12 mouse cellular contexts compared by ENCODE assay signal in genomic region chr1:153037353-153038345, GRCm38 (mm10).
DNase-seq lines count a peak whose midpoint lies in the region; ATAC-seq lines count a peak whose summit lies in the region.
"Had no signal": no experiment of that assay in that cellular context is flagged by ENCODE, and none has a peak within 500 bp of the region (broad histone marks: within the 10 kb centered on the region; RNA-seq: fewer than 3 reads in every experiment).

No protein-coding gene starts in this region.

- no peak overlapping the region for H3K4me3 ChIP-seq in forebrain, embryonic 12.5 days (replicated peaks)
- H3K4me3 ChIP-seq in intestine, embryonic 16.5 days (ENCODE audit: low read length) = no peak overlapping the region
- H3K4me3 ChIP-seq in stomach, embryonic 16.5 days (replicated peaks; ENCODE audit: low read length) = no peak overlapping the region
- H3K4me3 ChIP-seq: heart, adult 2 months had no signal

- WGBS in forebrain, embryonic 12.5 days = 55% methylated on average over 10 of the region's 10 CpGs
- 72% methylated on average over 10 of the region's 10 CpGs for WGBS in intestine, embryonic 16.5 days
- WGBS in stomach, embryonic 16.5 days = 67% methylated on average over 10 of the region's 10 CpGs

- intact Hi-C loops in heart, postnatal 25 days (cut with DNase I) = no loop called here

- H3K4me1 ChIP-seq in forebrain, embryonic 12.5 days = peaks cover 52% of the 10 kb centered on the region
- peaks cover 15% of the 10 kb centered on the region for H3K4me1 ChIP-seq in intestine, embryonic 16.5 days (ENCODE audit: control insufficient read depth, insufficient read depth, low read length)
- H3K4me1 ChIP-seq in stomach, embryonic 16.5 days (ENCODE audit: control insufficient read depth, insufficient read depth, low read length) = peaks cover 23% of the 10 kb centered on the region

- ATAC-seq in forebrain, embryonic 12.5 days (ENCODE audit: low FRiP score) = peak; percentile 88
- no peak for ATAC-seq in intestine, embryonic 16.5 days
- ATAC-seq in stomach, embryonic 16.5 days (ENCODE audit: insufficient read depth, low FRiP score) = no peak

- H3K27me3 ChIP-seq in forebrain, embryonic 12.5 days = peaks cover 7% of the 10 kb centered on the region; the same call in 1 of the 2 replicates
- H3K27me3 ChIP-seq in intestine, embryonic 16.5 days (replicated peaks; ENCODE audit: control insufficient read depth, insufficient read depth, low read length) = no peaks in the 10 kb centered on the region
- H3K27me3 ChIP-seq in stomach, embryonic 16.5 days (ENCODE audit: control insufficient read depth, insufficient read depth, low read length) = no peaks in the 10 kb centered on the region

- peak; percentile 40 for DNase-seq in thymus, postnatal 0 days (ENCODE audit: low spot score)
- no peak for DNase-seq in thymus, postnatal 14 days
- DNase-seq in heart, postnatal 25 days (ENCODE audit: low spot score) = no peak
- no peak for DNase-seq in adrenal gland, adult 18-20 months (ENCODE audit: low spot score in 2 of 2)
- DNase-seq in c-Kit-positive CD71-positive TER-119-positive erythroid progenitor cells, embryonic 14.5 days (ENCODE audit: low spot score) = no peak
- DNase-seq: cerebellum, adult 9-10 months; heart, adult 2 months; kidney, postnatal 10 days had no signal

- H3K36me3 ChIP-seq in forebrain, embryonic 12.5 days (replicated peaks) = no peaks in the 10 kb centered on the region
- no peaks in the 10 kb centered on the region for H3K36me3 ChIP-seq in intestine, embryonic 16.5 days (ENCODE audit: control insufficient read depth, insufficient read depth, low read length)
- no peaks in the 10 kb centered on the region for H3K36me3 ChIP-seq in stomach, embryonic 16.5 days (ENCODE audit: control insufficient read depth, insufficient read depth, low read length)

- H3K27ac ChIP-seq in forebrain, embryonic 12.5 days = peak overlapping the region; percentile 75
- H3K27ac ChIP-seq in intestine, embryonic 16.5 days (ENCODE audit: low read length) = peak overlapping the region; percentile 7; the same call in 1 of the 2 replicates
- H3K27ac ChIP-seq in stomach, embryonic 16.5 days (ENCODE audit: low read length) = peak overlapping the region; percentile 25
- H3K27ac ChIP-seq: heart, adult 2 months had no signal

- H3K9ac ChIP-seq in forebrain, embryonic 12.5 days = no peak overlapping the region
- H3K9ac ChIP-seq in intestine, embryonic 16.5 days (ENCODE audit: low read depth, low read length) = no peak overlapping the region
- no peak overlapping the region for H3K9ac ChIP-seq in stomach, embryonic 16.5 days (ENCODE audit: low read length)

- no peak overlapping the region for H3K4me2 ChIP-seq in forebrain, embryonic 12.5 days
- no peak overlapping the region for H3K4me2 ChIP-seq in intestine, embryonic 16.5 days (ENCODE audit: low read depth, low read length)
- no peak overlapping the region for H3K4me2 ChIP-seq in stomach, embryonic 16.5 days (ENCODE audit: low read depth, low read length)
- H3K4me2 ChIP-seq: liver, embryonic 11.5 days had no signal

- H3K9me3 ChIP-seq in forebrain, embryonic 12.5 days = no peaks in the 10 kb centered on the region
- H3K9me3 ChIP-seq in intestine, embryonic 16.5 days (ENCODE audit: control insufficient read depth, low read length) = peaks cover 4% of the 10 kb centered on the region; the same call in 1 of the 2 replicates
- no peaks in the 10 kb centered on the region for H3K9me3 ChIP-seq in stomach, embryonic 16.5 days (replicated peaks; ENCODE audit: control insufficient read depth, low read length)

Comparison
In these comparisons a context has a peak if more than half of its experiments do, and no peak if none do; other contexts are left out.
1. H3K27ac ChIP-seq: peak in every context shown above with its lines; median percentile 75 in forebrain, embryonic 12.5 days; 25 in stomach, embryonic 16.5 days; 7 in intestine, embryonic 16.5 days.